Mouse (Mus musculus): ENCODE data around the gene Rlbp1.

Rlbp1 gene

DNA sequence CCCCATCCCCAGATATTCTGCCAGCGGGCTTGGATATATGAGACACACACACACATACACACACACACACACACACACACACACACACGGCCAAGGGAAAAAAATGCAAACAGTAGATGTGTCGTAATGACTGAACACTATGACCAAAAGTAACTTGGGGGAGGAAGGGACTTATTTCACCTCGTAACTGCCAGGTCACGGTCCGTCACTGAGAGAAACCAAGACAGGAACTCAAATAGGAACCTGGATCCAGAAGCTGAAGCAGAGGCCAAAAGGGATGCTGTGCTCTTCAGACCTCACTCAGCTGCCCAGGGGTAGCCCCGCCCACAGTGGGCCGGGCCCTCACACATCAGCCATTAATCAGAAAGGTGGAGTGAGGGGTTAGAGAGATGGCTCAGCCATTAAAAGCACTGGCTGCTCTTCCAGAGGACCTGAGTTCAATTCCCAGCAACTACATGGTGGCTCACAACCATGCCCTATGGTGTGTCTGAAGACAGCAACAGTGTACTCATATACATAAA lies 40.2 kb downstream of the Rlbp1 start:
- in situ Hi-C loops (cut with MboI; ENCODE audit: unreplicated experiment in 2 of 2): loop anchor here in 1 of 2 experiments (5.0 kb wide), 2 partner anchors 99 to 204 kb away; no protein-coding TSS in a partner anchor

DNA sequence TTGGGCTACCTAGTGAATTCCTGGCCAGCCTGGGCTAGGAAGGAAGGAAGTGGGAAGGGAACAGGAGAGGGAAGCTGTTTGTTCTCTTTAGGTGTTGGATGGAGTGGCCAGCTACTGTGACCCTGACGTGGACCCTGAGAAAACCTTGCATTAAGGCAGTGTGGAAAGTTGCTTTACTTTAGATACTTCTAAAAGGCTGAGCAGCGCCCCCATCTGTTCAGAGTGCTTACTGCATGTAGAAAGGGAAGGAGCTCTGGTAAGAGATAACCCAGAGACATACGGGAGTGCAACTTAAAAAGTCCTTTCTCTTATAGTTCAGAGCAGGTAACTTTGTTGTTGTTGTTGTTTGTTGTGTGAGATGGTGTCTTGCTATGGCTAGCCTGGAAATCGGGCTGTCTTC lies 40.9 kb downstream of the Rlbp1 start:
- in situ Hi-C loops (cut with MboI; ENCODE audit: unreplicated experiment in 2 of 2): loop anchor here in 1 of 2 experiments (5.0 kb wide), 2 partner anchors 99 to 204 kb away; no protein-coding TSS in a partner anchor

DNA sequence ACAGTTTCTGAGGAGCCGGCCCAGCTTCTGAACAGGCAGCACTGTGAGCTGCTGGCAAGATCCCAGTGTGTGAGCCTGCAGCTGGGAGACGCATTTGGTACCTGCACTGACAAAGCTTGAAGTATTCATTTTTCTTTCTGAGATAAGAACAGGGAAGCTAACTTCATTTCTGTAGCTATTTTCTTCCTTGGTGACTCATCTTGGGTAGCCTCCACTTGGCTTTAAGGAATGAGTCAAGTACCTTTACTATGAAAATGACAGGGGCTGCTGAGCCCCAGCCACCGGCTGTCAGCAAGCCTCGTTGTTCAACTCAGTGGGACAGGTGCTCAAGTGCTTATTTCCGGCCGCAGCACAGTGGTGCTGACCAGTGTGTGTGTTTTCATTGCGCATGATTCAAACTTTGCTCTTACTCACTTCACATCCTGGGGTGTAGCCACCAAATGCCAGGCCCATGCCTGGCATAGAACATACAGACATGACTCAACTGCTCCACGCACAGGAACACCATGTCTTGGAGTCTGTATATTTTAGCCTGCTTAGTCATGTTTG lies 50.4 kb downstream of the Rlbp1 start:
- in situ Hi-C loops (cut with MboI; ENCODE audit: unreplicated experiment in 2 of 2): no loop called here

DNA sequence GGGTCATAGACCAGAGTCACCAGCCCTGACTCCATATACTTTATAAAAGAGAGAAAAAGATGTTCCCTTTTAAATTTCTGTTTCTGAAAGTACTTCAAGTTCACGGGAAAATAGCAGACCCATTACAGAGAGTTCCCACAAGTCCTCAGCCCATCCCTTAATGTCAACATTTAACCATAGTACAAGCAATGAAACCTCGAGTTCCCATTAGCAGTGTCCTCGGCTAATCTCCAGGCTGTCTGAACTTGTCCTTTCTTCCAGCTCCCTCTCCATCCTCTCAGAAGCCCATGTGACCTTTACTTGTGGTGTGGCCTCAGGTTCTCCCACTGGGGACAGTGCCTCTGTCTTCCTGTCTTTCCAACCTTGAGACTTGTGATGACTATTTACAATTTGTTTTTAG lies 53.4 kb downstream of the Rlbp1 start:
- in situ Hi-C loops (cut with MboI; ENCODE audit: unreplicated experiment in 2 of 2): no loop called here

DNA sequence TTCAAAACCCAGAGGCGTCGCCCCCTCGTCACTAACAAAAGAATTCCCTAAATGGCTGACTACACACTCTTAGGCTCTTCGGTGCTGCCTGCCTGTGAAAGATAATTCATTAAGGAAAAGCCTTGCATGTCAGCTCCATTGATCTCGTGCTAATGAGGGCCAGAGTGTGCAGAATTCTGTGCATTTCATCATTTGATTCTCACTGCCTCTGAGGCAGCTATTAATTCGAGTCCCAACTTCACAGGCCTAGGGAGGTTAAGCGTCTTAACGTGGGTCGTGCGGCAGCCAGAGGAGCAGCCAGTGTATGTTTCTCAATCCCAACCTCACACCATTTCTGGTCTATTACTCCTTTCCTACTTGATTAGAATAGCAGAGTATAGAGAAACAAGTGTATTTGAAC lies 55.7 kb downstream of the Rlbp1 start:
- in situ Hi-C loops (cut with MboI; ENCODE audit: unreplicated experiment in 2 of 2): no loop called here

DNA sequence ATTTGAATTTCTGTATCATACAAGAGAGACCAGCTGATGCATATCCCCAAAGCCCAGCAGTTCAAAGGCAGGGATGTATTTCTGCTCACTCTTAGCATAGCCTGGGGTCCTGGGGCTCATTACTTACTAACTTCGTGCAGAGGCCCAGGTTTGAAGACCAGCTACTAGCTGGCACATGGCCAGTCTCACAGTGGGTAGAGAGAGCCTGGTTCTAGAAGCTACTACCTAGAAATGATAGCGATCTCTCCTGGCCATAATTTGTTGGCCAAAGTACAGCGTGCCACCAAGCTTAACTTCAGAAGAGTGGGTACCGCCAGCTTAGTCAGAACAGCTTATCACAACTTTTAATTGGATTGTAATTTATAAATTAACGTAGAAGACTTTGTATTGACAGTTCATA lies 58.1 kb downstream of the Rlbp1 start:
- in situ Hi-C loops (cut with MboI; ENCODE audit: unreplicated experiment in 2 of 2): no loop called here

Measured in v-Abl transformed pro-B cells (cell line).